Comparison of ENCODE assay signal across 23 mouse cellular contexts in genomic region chr15:80544115-80544514, GRCm38 (mm10). TPM values are rescaled to one million over a fixed set of nuclear protein-coding genes. Genes with fewer than 3 reads are reported as not detected.
DNase-seq lines count a peak whose midpoint lies in the region; ATAC-seq lines count a peak whose summit lies in the region.
"Had no signal": no experiment of that assay in that cellular context is flagged by ENCODE, and none has a peak within 500 bp of the region (broad histone marks: within the 10 kb centered on the region; RNA-seq: fewer than 3 reads in every experiment).

No protein-coding gene starts in this region.

- ATAC-seq in CD4-positive, CD25-positive, alpha-beta regulatory T cell, adult 4 months, result peak; percentile 71
- peak; percentile 71 to 81 for ATAC-seq in hematopoietic stem cell, adult 5-6 weeks (replicated peaks in 1 of 2; ENCODE audit: insufficient read depth in 1 of 2, low FRiP score in 2 of 2, low TSS enrichment in 1 of 2, low read depth in 1 of 2, poor library complexity in 2 of 2, severe bottlenecking in 2 of 2)
- peak; percentile 90; the same call in 1 of the 2 replicates for ATAC-seq in neutrophil, adult 5-6 weeks (ENCODE audit: extremely low read depth, insufficient number of reproducible peaks, low FRiP score, poor library complexity, severe bottlenecking)
- ATAC-seq: forebrain, embryonic 15.5 days had no signal

- DNase-seq in spleen, postnatal 36 days (ENCODE audit: low spot score in 2 of 2), result peak; percentile 48 to 56
- DNase-seq in spleen, adult 12 weeks (ENCODE audit: low spot score), result no peak
- DNase-seq in c-Kit-positive CD71-positive TER-119-positive erythroid progenitor cells, embryonic 14.5 days (ENCODE audit: low spot score), result no peak
- DNase-seq in urinary bladder, adult 2 months (ENCODE audit: low spot score), result no peak
- DNase-seq in kidney, adult 9 months, result no peak
- DNase-seq: adrenal gland, postnatal 10 days; cerebellum, adult 8-10 months; heart, adult 2 months; kidney, adult 2 months; kidney, postnatal 36 days; layer of hippocampus, postnatal 36 days; lung, embryonic 14.5 days; retina, postnatal 1 day had no signal

RNA-seq across cellular contexts. Expression of gene Enthd1, which starts 20.8 kb away (rescaled TPM):
- under 1 TPM in 1 of 2 experiments, not detected in 1; 0.24 TPM for polyA plus RNA-seq in CD4-positive, CD25-positive, alpha-beta regulatory T cell, adult 4 months (2017; shearing (Covaris generic))
- total RNA-seq in hematopoietic stem cell, adult 5-6 weeks (2017), result not detected in 2 replicates
- total RNA-seq in neutrophil, adult 5-6 weeks (2017), result 0.25 and 0.35 TPM in 2 replicates
- not detected in 2 replicates for polyA plus RNA-seq in urinary bladder, adult 2 months (2012; rRNA removed)
- total RNA-seq: adrenal gland, postnatal 10 days; heart, adult 2 months; layer of hippocampus, postnatal 36 days; midbrain, postnatal 0 days had no signal
- polyA plus RNA-seq: forebrain, embryonic 15.5 days; heart, adult 2 months; heart, postnatal 0 days; hindbrain, embryonic 15.5 days; kidney, adult 2 months; limb, embryonic 12.5 days; lung, embryonic 14.5 days; midbrain, postnatal 0 days; neural tube, embryonic 13.5 days; small intestine, adult 2 months had no signal

RNA-seq across cellular contexts. Expression of gene Grap2, which starts 28.3 kb away (rescaled TPM):
- 10 to 100 TPM; 37.7 to 55.0 TPM for polyA plus RNA-seq in CD4-positive, CD25-positive, alpha-beta regulatory T cell, adult 4 months (2017; shearing (Covaris generic))
- 2.6 and 2.9 TPM in 2 replicates for total RNA-seq in hematopoietic stem cell, adult 5-6 weeks (2017)
- total RNA-seq in neutrophil, adult 5-6 weeks (2017), result 108 and 112 TPM in 2 replicates
- 0.47 and 0.71 TPM in 2 replicates for polyA plus RNA-seq in urinary bladder, adult 2 months (2012; rRNA removed)

Comparison
In these comparisons a context has a peak if more than half of its experiments do, and no peak if none do; other contexts are left out.
1. DNase-seq: peak in spleen, postnatal 36 days (2 of 2); none in spleen, adult 12 weeks (single experiment), c-Kit-positive CD71-positive TER-119-positive erythroid progenitor cells, embryonic 14.5 days (single experiment), urinary bladder, adult 2 months (single experiment) and kidney, adult 9 months (single experiment).
2. RNA of gene Grap2, which starts 28.3 kb away (total RNA-seq): 108 to 112 TPM in neutrophil, adult 5-6 weeks; 2.6 to 2.9 TPM in hematopoietic stem cell, adult 5-6 weeks; every median in the first group is over 10 times any median in the second.
3. Peak in every context shown above with its lines, with median percentiles within 50 percentile points of each other: ATAC-seq.